Mouse (Mus musculus) Patski (cell line): ENCODE results near the gene Schip1. TPM values are rescaled to one million over a fixed set of nuclear protein-coding genes. Genes with fewer than 3 reads are reported as not detected.

Source experiments
- ATAC-seq: fragments of 100-300 bp; one replicate; pipeline ENCODE4 v1.8.0; 2021
- CTCF ChIA-PET: fragments of 350-600 bp; sonication (Branson Sonifier 250); formaldehyde crosslinking; loops from one replicate; lab custom pipeline; 2022; ENCODE audit warnings: inconsistent platforms; lab: Charles Lee
- POLR2A ChIA-PET: fragments of 350-600 bp; sonication (Branson Sonifier 250); formaldehyde crosslinking; loops from one replicate; lab custom pipeline; 2022; ENCODE audit warnings: antibody characterized with exemption, inconsistent platforms; lab: Charles Lee
- DNase-seq: peaks from one replicate; pipeline ENCODE4 v3.0.0-alpha.2; 2011; ENCODE audit warnings: low read depth, low spot score
- H3K27me3 ChIP-seq: fragments of 371-371 bp; one replicate; pipeline ENCODE4 v1.5.1; 2021
- CTCF ChIP-seq: fragments of 100-300 bp; IDR thresholded peaks from one replicate; pipeline ENCODE4 v1.5.1; 2021
- in situ Hi-C: fragments of 300-500 bp; cut with MboI; formaldehyde crosslinking; loops from 3 replicates; pipeline ENCODE4 v1.11.1; 2018; ENCODE audit warnings: low pct_unique_long_range_greater_than_20kb, mixed read lengths
- polyA plus RNA-seq: library from polyadenylated mRNA; unstranded; gene quantifications from one replicate; pipeline ENCODE4 v1.2.3, GENCODE M21; 2021

Gene Schip1
- polyA plus RNA-seq, 1 experiment from 2014 or later, result 61.6 TPM

- CTCF ChIA-PET, result interaction anchor here (1.0 to 1.9 kb wide), 4 partner anchors 9 to 31 kb away, joined by 3 to 7 read pairs (median 4); no protein-coding TSS in a partner anchor
- DNase-seq (no peak), ATAC-seq (no peak)
- in situ Hi-C loops, result loop anchor here (10.0 kb wide), 1 partner anchor 111 kb away; no protein-coding TSS in a partner anchor
- H3K27me3 ChIP-seq, result no peaks in the 10 kb centered on the region
- no peak for TF ChIP-seq CTCF
- POLR2A ChIA-PET, result interaction anchor here (0.7 to 1.3 kb wide), 2 partner anchors 30 to 105 kb away, joined by 3 to 4 read pairs; no protein-coding TSS in a partner anchor
Observed at GRCm38 (mm10) chr3:68605942-68606603, 541.5 kb downstream of the Schip1 start.

GRCm38 (mm10) chr3:68606730-68607129 is 542.1 kb downstream of the Schip1 start:
- in situ Hi-C loops, result loop anchor here (10.0 kb wide), 1 partner anchor 112 kb away; no protein-coding TSS in a partner anchor
- no peak for DNase-seq
- CTCF ChIA-PET, result interaction anchor here (1.0 to 11.9 kb wide), 2 partner anchors 11 to 20 kb away, joined by 4 to 115 read pairs; no protein-coding TSS in a partner anchor
- H3K27me3 ChIP-seq, result no peaks in the 10 kb centered on the region
- no peak for TF ChIP-seq CTCF
- POLR2A ChIA-PET, result no interaction called here
- no peak for ATAC-seq

GRCm38 (mm10) chr3:68607336-68607735 is 542.7 kb downstream of the Schip1 start:
- DNase-seq, result no peak
- POLR2A ChIA-PET, result no interaction called here
- no peaks in the 10 kb centered on the region for H3K27me3 ChIP-seq
- no peak for ATAC-seq
- CTCF ChIA-PET, result interaction anchor here (11.9 kb wide), 1 partner anchor 19 kb away, joined by 115 read pairs; no protein-coding TSS in a partner anchor
- no peak for TF ChIP-seq CTCF
- in situ Hi-C loops, result loop anchor here (10.0 kb wide), 1 partner anchor 113 kb away; no protein-coding TSS in a partner anchor

- ChIA-PET POLR2A (interaction anchor here (0.9 to 1.0 kb wide), 2 partner anchors 9 to 138 kb away, joined by 3 read pairs; no protein-coding TSS in a partner anchor), CTCF (interaction anchor here (1.1 to 11.9 kb wide), 8 partner anchors 17 to 552 kb away, joined by 4 to 115 read pairs (median 6); no protein-coding TSS in a partner anchor)
- in situ Hi-C loops, result loop anchor here (10.0 kb wide), 1 partner anchor 114 kb away; no protein-coding TSS in a partner anchor
- no peaks in the 10 kb centered on the region for H3K27me3 ChIP-seq
- ATAC-seq (peak; percentile 97), DNase-seq (peak; percentile 93)
- TF ChIP-seq CTCF, result no peak
Observed at GRCm38 (mm10) chr3:68608848-68609497, 544.4 kb downstream of the Schip1 start.

GRCm38 (mm10) chr3:68610011-68610410 is 545.4 kb downstream of the Schip1 start:
- ChIA-PET POLR2A (interaction anchor here (0.6 to 1.1 kb wide), 4 partner anchors 10 to 216 kb away, joined by 3 to 4 read pairs (median 3); no protein-coding TSS in a partner anchor), CTCF (interaction anchor here (1.1 to 11.9 kb wide), 9 partner anchors 16 to 553 kb away, joined by 3 to 115 read pairs (median 8); no protein-coding TSS in a partner anchor)
- H3K27me3 ChIP-seq, result no peaks in the 10 kb centered on the region
- ATAC-seq, result peak; percentile 12
- in situ Hi-C loops, result loop anchor here (10.0 kb wide), 1 partner anchor 105 kb away; no protein-coding TSS in a partner anchor
- TF ChIP-seq CTCF, result no peak
- DNase-seq, result peak; percentile 38

GRCm38 (mm10) chr3:68610598-68611261 is 546.1 kb downstream of the Schip1 start:
- TF ChIP-seq CTCF, result no peak
- in situ Hi-C loops, result loop anchor here (10.0 kb wide), 1 partner anchor 104 kb away; no protein-coding TSS in a partner anchor
- peak; percentile 82 for DNase-seq
- peak; percentile 67 for ATAC-seq
- ChIA-PET POLR2A (interaction anchor here (0.6 to 1.1 kb wide), 4 partner anchors 24 to 216 kb away, joined by 3 to 4 read pairs (median 3); no protein-coding TSS in a partner anchor), CTCF (interaction anchor here (0.7 to 11.9 kb wide), 12 partner anchors 16 to 554 kb away, joined by 3 to 115 read pairs (median 6); no protein-coding TSS in a partner anchor)
- H3K27me3 ChIP-seq, result no peaks in the 10 kb centered on the region

GRCm38 (mm10) chr3:68615042-68615810 is 550.6 kb downstream of the Schip1 start:
- peak; percentile 17 for ATAC-seq

GRCm38 (mm10) chr3:68616363-68616762 is 551.8 kb downstream of the Schip1 start:
- no peak for TF ChIP-seq CTCF
- no peak for DNase-seq
- no peaks in the 10 kb centered on the region for H3K27me3 ChIP-seq
- POLR2A ChIA-PET, result interaction anchor here (0.6 kb wide), 1 partner anchor 13 kb away, joined by 3 read pairs; no protein-coding TSS in a partner anchor
- no peak for ATAC-seq
- CTCF ChIA-PET, result interaction anchor here (1.3 to 11.9 kb wide), 7 partner anchors 10 to 147 kb away, joined by 3 to 115 read pairs (median 6); no protein-coding TSS in a partner anchor
- in situ Hi-C loops, result loop anchor here (10.0 kb wide), 1 partner anchor 98 kb away; no protein-coding TSS in a partner anchor

More at GRCm38 (mm10) chr3:68615042-68615810, 550.6 kb downstream of the Schip1 start:
- in situ Hi-C loops, result loop anchor here (10.0 kb wide), 1 partner anchor 100 kb away; no protein-coding TSS in a partner anchor
- peak; percentile 46 for DNase-seq
- peak; percentile 73 for TF ChIP-seq CTCF
- POLR2A ChIA-PET, result interaction anchor here (1.4 kb wide), 1 partner anchor 12 kb away, joined by 4 read pairs; no protein-coding TSS in a partner anchor
- CTCF ChIA-PET, result interaction anchor here (0.9 to 11.9 kb wide), 18 partner anchors 10 to 559 kb away, joined by 3 to 115 read pairs (median 4); no protein-coding TSS in a partner anchor
- H3K27me3 ChIP-seq, result no peaks in the 10 kb centered on the region
